Mouse (Mus musculus) C2C12 (cell line): ENCODE data around the gene Prr12. TPM values are rescaled to one million over a fixed set of nuclear protein-coding genes. Genes with fewer than 3 reads are reported as not detected.

Source experiments
- H3K27me3 ChIP-seq: one replicate; pipeline ENCODE4 v1.6.1; 2011; ENCODE audit not compliant: control insufficient read depth, insufficient read depth, insufficient read length
- H3K36me3 ChIP-seq: one replicate; pipeline ENCODE4 v1.6.1; 2011; ENCODE audit not compliant: control insufficient read depth, insufficient read depth
- H3K4me3 ChIP-seq: one replicate; pipeline ENCODE4 v1.5.1; 2011; ENCODE audit warnings: mild to moderate bottlenecking, control low read depth; ENCODE audit not compliant: poor library complexity, insufficient read depth, severe bottlenecking
- H3K79me2 ChIP-seq: one replicate; pipeline ENCODE4 v1.6.1; 2011; ENCODE audit not compliant: control insufficient read depth, insufficient read depth
- H3K79me3 ChIP-seq: one replicate; pipeline ENCODE4 v1.6.1; 2011; ENCODE audit warnings: low read depth, control low read depth
- H3ac ChIP-seq: one replicate; pipeline ENCODE3; 2011; ENCODE audit warnings: low read depth; ENCODE audit not compliant: control insufficient read depth, insufficient read length
- CEBPB ChIP-seq: IDR thresholded peaks from one replicate; pipeline ENCODE4 v1.6.1; 2011; ENCODE audit warnings: low read depth, mild to moderate bottlenecking, control low read depth, moderate library complexity
- CTCF ChIP-seq: IDR thresholded peaks from one replicate; pipeline ENCODE4 v1.5.1; 2011; ENCODE audit not compliant: control insufficient read depth, insufficient read depth, insufficient read length
- FOSL1 ChIP-seq: IDR thresholded peaks from one replicate; pipeline ENCODE4 v1.8.0; 2011; ENCODE audit warnings: mild to moderate bottlenecking, low read length; ENCODE audit not compliant: poor library complexity, insufficient read depth, severe bottlenecking
- MAX ChIP-seq: IDR thresholded peaks from one replicate; pipeline ENCODE4 v1.6.1; 2011; ENCODE audit warnings: mild to moderate bottlenecking, control low read depth
- MYOD1 ChIP-seq: IDR thresholded peaks from one replicate; pipeline ENCODE4 v1.6.1; 2011; ENCODE audit warnings: low read depth; ENCODE audit not compliant: control insufficient read depth, insufficient read length
- MYOG ChIP-seq: IDR thresholded peaks from one replicate; pipeline ENCODE4 v1.6.1; 2011; ENCODE audit not compliant: control insufficient read depth, insufficient read length; ENCODE audit errors: extremely low read depth
- USF1 ChIP-seq: IDR thresholded peaks from one replicate; pipeline ENCODE4 v1.6.1; 2011; ENCODE audit warnings: low read depth, mild to moderate bottlenecking, control low read depth, moderate library complexity
- polyA plus RNA-seq: library from polyadenylated mRNA; unstranded; fragments of >200 nt; fragmentation: generic; extraction: Trizol; gene quantifications from one replicate; pipeline ENCODE4 v1.2.1, GENCODE M21; 2012; ENCODE audit warnings: missing spikeins

Gene Prr12
- polyA plus RNA-seq, 1 experiment: 14.2 TPM

- Histone ChIP-seq H3ac (no peak overlapping the region), H3K4me3 (no peak overlapping the region), H3K79me3 (peaks cover 6% of the 10 kb centered on the region), H3K79me2 (peaks cover 11% of the 10 kb centered on the region), H3K36me3 (peaks cover 3% of the 10 kb centered on the region), H3K27me3 (no peaks in the 10 kb centered on the region)
- TF ChIP-seq MYOG (no peak), MAX (no peak), CEBPB (no peak), FOSL1 (no peak), CTCF (no peak), MYOD1 (no peak), USF1 (no peak)
Observed at GRCm38 (mm10) chr7:45020225-45020624, 32.5 kb downstream of the Prr12 start.

GRCm38 (mm10) chr7:45019031-45019571, 33.6 kb downstream of the Prr12 start:
- Histone ChIP-seq H3ac (peak overlapping the region; percentile 59), H3K27me3 (no peaks in the 10 kb centered on the region), H3K79me3 (peaks cover 17% of the 10 kb centered on the region), H3K36me3 (peaks cover 3% of the 10 kb centered on the region), H3K79me2 (peaks cover 22% of the 10 kb centered on the region), H3K4me3 (peak overlapping the region; percentile 39)
- TF ChIP-seq MYOD1 (no peak), MYOG (no peak), CEBPB (no peak), CTCF (no peak), USF1 (no peak), MAX (no peak)

- peak within 1 kb of the TSS; percentile 39 for H3K4me3 ChIP-seq
- peaks cover 39% of the 10 kb centered on the region for H3K79me2 ChIP-seq
- TF ChIP-seq MAX (peak; percentile 33), CTCF (no peak)
- no peaks in the 10 kb centered on the region for H3K27me3 ChIP-seq
- H3K36me3 ChIP-seq: peaks cover 9% of the 10 kb centered on the region
- H3ac ChIP-seq: peak within 1 kb of the TSS; percentile 67
- peaks cover 26% of the 10 kb centered on the region for H3K79me3 ChIP-seq
Observed at GRCm38 (mm10) chr7:45017242-45018061, 35.2 kb downstream of the Prr12 start, which contains the start of gene Rras. Gene Rras (plus strand): TSS chr7:45017961.

- TF ChIP-seq CTCF (no peak), MYOD1 (no peak), MAX (no peak), CEBPB (no peak), FOSL1 (no peak)
- Histone ChIP-seq H3K27me3 (no peaks in the 10 kb centered on the region), H3ac (peak overlapping the region; percentile 67), H3K36me3 (peaks cover 16% of the 10 kb centered on the region), H3K79me2 (peaks cover 46% of the 10 kb centered on the region), H3K4me3 (peak overlapping the region; percentile 26), H3K79me3 (peaks cover 31% of the 10 kb centered on the region)
Observed at GRCm38 (mm10) chr7:45016761-45017160, 35.9 kb downstream of the Prr12 start.

GRCm38 (mm10) chr7:45015957-45016612, 36.6 kb downstream of the Prr12 start, which contains the start of gene Scaf1:
Gene Scaf1 (minus strand): TSS chr7:45016363.
- Histone ChIP-seq H3K4me3 (peak within 1 kb of the TSS; percentile 89), H3K79me2 (peaks cover 50% of the 10 kb centered on the region), H3K79me3 (peaks cover 31% of the 10 kb centered on the region), H3ac (peak within 1 kb of the TSS; percentile 99), H3K36me3 (peaks cover 21% of the 10 kb centered on the region), H3K27me3 (no peaks in the 10 kb centered on the region)
- peak; percentile 85 for TF ChIP-seq USF1
- TF ChIP-seq MAX: no peak

GRCm38 (mm10) chr7:45015344-45015956, 37.2 kb downstream of the Prr12 start:
- peaks cover 31% of the 10 kb centered on the region for H3K79me3 ChIP-seq
- peak overlapping the region; percentile 99 for H3ac ChIP-seq
- no peaks in the 10 kb centered on the region for H3K27me3 ChIP-seq
- H3K36me3 ChIP-seq: peaks cover 21% of the 10 kb centered on the region
- peaks cover 53% of the 10 kb centered on the region for H3K79me2 ChIP-seq
- TF ChIP-seq MYOG: no peak
- TF ChIP-seq MAX: no peak
- no peak for TF ChIP-seq MYOD1
- no peak for TF ChIP-seq USF1
- no peak for TF ChIP-seq CEBPB
- no peak for TF ChIP-seq FOSL1
- no peak for TF ChIP-seq CTCF
- peak overlapping the region; percentile 89 for H3K4me3 ChIP-seq
